Mouse (Mus musculus) MEL (cell line): ENCODE results near the gene Adprhl2. TPM values are rescaled to one million over a fixed set of nuclear protein-coding genes. Genes with fewer than 3 reads are reported as not detected.
A peak's percentile ranks its signal among the peaks of the same experiment; 100 is the strongest.

Source experiments
- DNase-seq: peaks from one replicate; pipeline ENCODE4 v3.0.0; 2011; ENCODE audit warnings: low read depth, low spot score
- H3K27ac ChIP-seq: 2 replicates; pipeline ENCODE4 v1.5.1; 2012; ENCODE audit warnings: low read depth, mild to moderate bottlenecking, control low read depth, low read length, moderate library complexity; ENCODE audit not compliant: control insufficient read depth
- H3K27me3 ChIP-seq, 2 experiments: fragments of 150-350 bp in 1 of 2; sonication (generic) in 1 of 2; 2 replicates each; pipeline ENCODE4 v1.6.1; 2012; ENCODE audit warnings: low read length in 2 of 2, mild to moderate bottlenecking in 2 of 2, improper control_type of control experiment in 1 of 2, moderate library complexity in 1 of 2; ENCODE audit not compliant: insufficient read depth in 2 of 2, control insufficient read depth in 1 of 2
- H3K36me3 ChIP-seq, 2 experiments: 2 replicates each; pipeline ENCODE4 v1.6.1; 2012 to 2014; ENCODE audit warnings: low read length in 2 of 2, improper control_type of control experiment in 1 of 2, inconsistent platforms in 1 of 2, mild to moderate bottlenecking in 1 of 2; ENCODE audit not compliant: insufficient read depth in 2 of 2, control insufficient read depth in 1 of 2
- H3K4me1 ChIP-seq, 2 experiments: fragments of 150-350 bp in 1 of 2; sonication (generic) in 1 of 2; 2 replicates each; pipeline ENCODE4 v1.6.1; 2012; ENCODE audit warnings: low read length in 2 of 2, improper control_type of control experiment in 1 of 2, mild to moderate bottlenecking in 1 of 2; ENCODE audit not compliant: insufficient read depth in 2 of 2, control insufficient read depth in 1 of 2
- H3K4me3 ChIP-seq, 2 experiments: fragments of 150-350 bp in 1 of 2; sonication (generic) in 1 of 2; 2 replicates each; pipeline ENCODE4 v1.5.1; 2012; ENCODE audit warnings: low read depth in 2 of 2, low read length in 2 of 2, mild to moderate bottlenecking in 2 of 2, moderate library complexity in 2 of 2, control low read depth in 1 of 2, improper control_type of control experiment in 1 of 2; ENCODE audit not compliant: control insufficient read depth in 1 of 2, insufficient read depth in 1 of 2
- H3K79me2 ChIP-seq: 2 replicates; pipeline ENCODE4 v1.6.1; 2012; ENCODE audit warnings: mild to moderate bottlenecking, low read length, moderate library complexity; ENCODE audit not compliant: control insufficient read depth, poor library complexity, insufficient read depth
- H3K9ac ChIP-seq: 2 replicates; pipeline ENCODE4 v1.6.1; 2012; ENCODE audit warnings: low read depth, mild to moderate bottlenecking, control low read depth, low read length, moderate library complexity; ENCODE audit not compliant: control insufficient read depth, poor library complexity, severe bottlenecking
- H3K9me3 ChIP-seq: fragments of 150-350 bp; sonication (generic); replicated peaks from 2 replicates; pipeline ENCODE4 v1.6.1; 2012; ENCODE audit warnings: mild to moderate bottlenecking, low read length, improper control_type of control experiment, moderate library complexity; ENCODE audit not compliant: insufficient read depth
- BHLHE40 ChIP-seq: IDR thresholded peaks from 2 replicates; pipeline ENCODE4 v1.6.1; 2012; ENCODE audit warnings: low read depth, mild to moderate bottlenecking, inconsistent platforms, low read length, improper control_type of control experiment, borderline replicate concordance
- CTCF ChIP-seq, 3 experiments: IDR thresholded peaks in 2 of 3; conservative IDR thresholded peaks in 1 of 3; 2 replicates each; pipeline ENCODE4 v1.5.1; 2011 to 2012; ENCODE audit warnings: low read length in 3 of 3, low read depth in 2 of 3, mild to moderate bottlenecking in 2 of 3, improper control_type of control experiment in 1 of 3, inconsistent platforms in 1 of 3, mixed read lengths in 1 of 3, moderate library complexity in 1 of 3; ENCODE audit not compliant: control insufficient read depth in 1 of 3, insufficient read depth in 1 of 3, poor library complexity in 1 of 3, severe bottlenecking in 1 of 3
- E2F4 ChIP-seq: IDR thresholded peaks from 2 replicates; pipeline ENCODE4 v1.6.1; 2011; ENCODE audit warnings: low read depth, low read length, improper control_type of control experiment, borderline replicate concordance
- GATA1 ChIP-seq: IDR thresholded peaks from 2 replicates; pipeline ENCODE4 v1.6.1; 2011; ENCODE audit warnings: low read depth, low read length, improper control_type of control experiment
- MAX ChIP-seq: IDR thresholded peaks from 2 replicates; pipeline ENCODE4 v1.6.1; 2011; ENCODE audit warnings: low read length, improper control_type of control experiment
- RAD21 ChIP-seq: IDR thresholded peaks from 2 replicates; pipeline ENCODE4 v1.6.1; 2011; ENCODE audit warnings: mild to moderate bottlenecking, low read depth, low read length, improper control_type of control experiment
- RCOR1 ChIP-seq: IDR thresholded peaks from 2 replicates; pipeline ENCODE4 v1.6.1; 2012; ENCODE audit warnings: low read depth, mild to moderate bottlenecking, inconsistent platforms, low read length, improper control_type of control experiment
- SIN3A ChIP-seq: IDR thresholded peaks from 2 replicates; pipeline ENCODE4 v1.6.1; 2012; ENCODE audit warnings: low read length, improper control_type of control experiment, inconsistent platforms
- SMC3 ChIP-seq: IDR thresholded peaks from 2 replicates; pipeline ENCODE4 v1.6.1; 2011; ENCODE audit warnings: low read depth, low read length, improper control_type of control experiment
- polyA plus RNA-seq, 2 experiments: library from polyadenylated mRNA; stranded (reverse) in 1 of 2; unstranded in 1 of 2; fragments of >175 nt in 1 of 2; fragments of >200 nt in 1 of 2; gene quantifications; 2 replicates each; pipeline versions ENCODE4 v1.2.1 to v1.2.4; 2012; ENCODE audit warnings: low replicate concordance in 2 of 2, low read depth in 1 of 2; ENCODE audit not compliant: insufficient read length in 2 of 2, insufficient read depth in 1 of 2, missing spikeins in 1 of 2
- total RNA-seq: library from RNA; depleted of rRNA; stranded (reverse); fragments of 300-350 nt; gene quantifications from 2 replicates; pipeline ENCODE4 v1.2.3, GENCODE M21; 2012

Gene Adprhl2
- total and polyA plus RNA-seq, 3 experiments: 53.7 to 62.0 TPM; not detected in 1

DNA sequence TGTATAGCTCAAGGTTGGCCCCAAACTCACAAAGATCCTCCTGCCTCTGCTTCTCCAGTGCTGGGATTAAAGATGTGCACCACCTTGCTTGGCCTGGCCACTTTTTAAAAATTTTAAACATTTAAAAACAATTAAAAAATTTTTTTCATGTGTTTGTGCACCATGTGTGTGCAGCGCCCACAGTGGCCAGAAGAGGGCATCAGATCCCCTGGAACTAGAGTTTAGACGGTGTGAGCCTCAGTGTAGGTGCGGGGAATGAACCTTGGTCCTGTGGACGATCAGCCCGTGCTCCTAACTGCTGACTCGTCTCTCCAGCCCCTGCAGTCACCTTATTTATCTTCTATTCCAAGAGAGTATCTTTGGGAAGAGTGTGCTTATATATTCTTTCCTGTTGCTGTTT, 15.4 kb downstream of the Adprhl2 start:
- H3K9ac ChIP-seq: no peak overlapping the region
- H3K79me2 ChIP-seq: no peaks in the 10 kb centered on the region
- H3K4me3 ChIP-seq: no peak overlapping the region
- H3K27me3 ChIP-seq: no peaks in the 10 kb centered on the region
- TF ChIP-seq CTCF (IDR thresholded peaks at IDR 0.05 in 2 of 3, conservative IDR thresholded peaks at IDR 0.05 in 1 of 3; ENCODE audit: control insufficient read depth in 1 of 3, insufficient read depth in 1 of 3, low read depth in 2 of 3, low read length in 3 of 3, poor library complexity in 1 of 3, severe bottlenecking in 1 of 3) (peak in 2 of 3 experiments; percentile 17 to 43; a peak in 3 of 6 replicates), SIN3A (no peak)
- H3K36me3 ChIP-seq: no peaks in the 10 kb centered on the region
- no peaks in the 10 kb centered on the region for H3K9me3 ChIP-seq
- H3K27ac ChIP-seq: no peak overlapping the region
- no peak for DNase-seq
- H3K4me1 ChIP-seq: no peaks in the 10 kb centered on the region

DNA sequence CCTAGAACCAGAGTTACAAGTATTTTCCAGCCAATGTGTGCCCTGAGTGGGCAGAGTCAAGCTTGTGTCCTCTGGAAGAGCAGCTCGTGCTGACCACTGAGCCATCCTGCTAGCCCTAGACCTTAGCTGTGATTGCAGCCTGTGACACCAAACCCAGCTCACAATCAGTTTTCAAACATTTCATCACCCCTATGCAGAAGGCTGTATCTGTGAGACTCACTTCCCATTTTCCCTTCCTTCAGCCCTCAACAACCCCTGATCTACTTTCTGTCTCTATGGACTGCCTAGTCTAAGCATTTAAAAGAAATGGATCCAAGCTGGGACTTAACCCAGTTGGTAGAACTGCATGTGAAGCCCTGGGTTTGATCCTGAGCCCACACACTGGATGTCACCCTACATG, 16.1 kb downstream of the Adprhl2 start:
- DNase-seq: no peak
- Histone ChIP-seq H3K9ac (no peak overlapping the region), H3K79me2 (no peaks in the 10 kb centered on the region), H3K27ac (no peak overlapping the region), H3K4me1 (no peaks in the 10 kb centered on the region), H3K27me3 (no peaks in the 10 kb centered on the region), H3K9me3 (no peaks in the 10 kb centered on the region), H3K4me3 (no peak overlapping the region), H3K36me3 (no peaks in the 10 kb centered on the region)
- TF ChIP-seq BHLHE40: no peak
- 0 out of 2 replicates have a peak, but pooled peaks have one; percentile 37 for TF ChIP-seq RCOR1

DNA sequence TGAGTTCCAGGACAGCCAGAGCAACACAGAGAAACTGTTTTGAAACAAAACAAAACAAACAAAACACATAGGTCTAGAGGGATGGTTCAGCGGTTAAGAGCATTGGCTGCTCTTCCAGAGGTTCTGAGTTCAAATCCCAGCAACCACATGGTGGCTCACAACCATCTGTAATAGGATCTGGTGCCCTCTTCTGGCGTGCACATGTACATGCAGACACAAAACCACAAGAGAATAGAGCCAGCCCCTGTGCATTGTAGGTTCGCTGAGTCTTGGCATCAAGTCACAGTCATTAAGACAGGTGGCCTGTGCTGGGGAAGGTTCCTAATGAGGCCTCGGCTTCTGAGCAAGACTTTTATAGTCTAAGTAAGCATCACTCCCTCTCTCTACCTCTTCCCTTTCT, 17.6 kb downstream of the Adprhl2 start:
- TF ChIP-seq E2F4: no peak
- TF ChIP-seq SMC3: peak; percentile 50
- TF ChIP-seq GATA1: no peak
- peak; percentile 22 for TF ChIP-seq RAD21
- TF ChIP-seq MAX: 0 out of 2 replicates have a peak, but pooled peaks have one; percentile 25
- peak; percentile 39 to 53 (median 39) for TF ChIP-seq CTCF (IDR thresholded peaks at IDR 0.05 in 2 of 3, conservative IDR thresholded peaks at IDR 0.05 in 1 of 3; ENCODE audit: control insufficient read depth in 1 of 3, insufficient read depth in 1 of 3, low read depth in 2 of 3, low read length in 3 of 3, poor library complexity in 1 of 3, severe bottlenecking in 1 of 3)
- Histone ChIP-seq H3K79me2 (no peaks in the 10 kb centered on the region), H3K4me1 (no peaks in the 10 kb centered on the region), H3K9ac (no peak overlapping the region), H3K36me3 (no peaks in the 10 kb centered on the region), H3K9me3 (no peaks in the 10 kb centered on the region), H3K27ac (no peak overlapping the region), H3K27me3 (no peaks in the 10 kb centered on the region), H3K4me3 (no peak overlapping the region)
- DNase-seq: peak; percentile 37
